Mouse (Mus musculus) gonadal fat pad, adult 2 months (tissue): ENCODE data around the gene Akap7. TPM values are rescaled to one million over a fixed set of nuclear protein-coding genes. Genes with fewer than 3 reads are reported as not detected.
A peak's percentile ranks its signal among the peaks of the same experiment; 100 is the strongest.
"Not testable (repeated sequence)": the region's sequence is repeated elsewhere in the genome, so short reads cannot be mapped to it uniquely, and the experiment has no call there.

Source experiments
- DNase-seq: peaks from one replicate; pipeline ENCODE4 v3.0.0-alpha.2; 2012; ENCODE audit warnings: low read depth
- polyA plus RNA-seq: library from polyadenylated mRNA; depleted of rRNA; stranded (reverse); fragments of >200 nt; gene quantifications from 2 replicates; pipeline ENCODE4 v1.2.3, GENCODE M21; 2012

The Akap7 gene
- polyA plus RNA-seq, 1 experiment = 11.2 TPM

GRCm38 (mm10) chr10:25192180-25193073 lies 115.2 kb downstream of the Akap7 start:
- DNase-seq = no peak

GRCm38 (mm10) chr10:25191166-25191565 lies 116.5 kb downstream of the Akap7 start:
- DNase-seq = no peak

GRCm38 (mm10) chr10:25186240-25186639 lies 121.4 kb downstream of the Akap7 start:
- DNase-seq = not testable (repeated sequence)

- no peak for DNase-seq
Observed at GRCm38 (mm10) chr10:25185691-25186090, 122.0 kb downstream of the Akap7 start.

GRCm38 (mm10) chr10:25184819-25185603 lies 122.7 kb downstream of the Akap7 start:
- DNase-seq = no peak

GRCm38 (mm10) chr10:25183271-25183670 lies 124.4 kb downstream of the Akap7 start:
- DNase-seq = no peak

GRCm38 (mm10) chr10:25179030-25179429 lies 128.6 kb downstream of the Akap7 start:
- DNase-seq = peak; percentile 33

- DNase-seq = no peak
Observed at GRCm38 (mm10) chr10:25177270-25177669, 130.4 kb downstream of the Akap7 start.

- DNase-seq = no peak
Observed at GRCm38 (mm10) chr10:25174872-25175271, 132.8 kb downstream of the Akap7 start.

- DNase-seq = no peak
Observed at GRCm38 (mm10) chr10:25167365-25168194, 140.1 kb downstream of the Akap7 start.

- not testable (repeated sequence) for DNase-seq
Observed at GRCm38 (mm10) chr10:25163510-25163909, 144.2 kb downstream of the Akap7 start.

- DNase-seq = no peak
Observed at GRCm38 (mm10) chr10:25161701-25162100, 146.0 kb downstream of the Akap7 start.

- DNase-seq = no peak
Observed at GRCm38 (mm10) chr10:25158651-25159050, 149.0 kb downstream of the Akap7 start.

- DNase-seq = no peak
Observed at GRCm38 (mm10) chr10:25157339-25157738, 150.3 kb downstream of the Akap7 start.

- no peak for DNase-seq
Observed at GRCm38 (mm10) chr10:25154225-25154624, 153.4 kb downstream of the Akap7 start.

GRCm38 (mm10) chr10:25151172-25151800 lies 156.4 kb downstream of the Akap7 start:
- no peak for DNase-seq

- DNase-seq = no peak
Observed at GRCm38 (mm10) chr10:25145851-25146250, 161.8 kb downstream of the Akap7 start.

GRCm38 (mm10) chr10:25144787-25145761 lies 162.6 kb downstream of the Akap7 start:
- DNase-seq = no peak

- no peak for DNase-seq
Observed at GRCm38 (mm10) chr10:25141781-25142180, 165.9 kb downstream of the Akap7 start.

GRCm38 (mm10) chr10:25140155-25140755 lies 167.4 kb downstream of the Akap7 start:
- DNase-seq = no peak
